Mouse (Mus musculus): ENCODE measurements around the gene Igfbp4.

Gene Igfbp4

GRCm38 (mm10) chr11:99041841-99042780, 1.1 kb downstream of the Igfbp4 start:
- in situ Hi-C loops (cut with MboI) = no loop called here

DNA sequence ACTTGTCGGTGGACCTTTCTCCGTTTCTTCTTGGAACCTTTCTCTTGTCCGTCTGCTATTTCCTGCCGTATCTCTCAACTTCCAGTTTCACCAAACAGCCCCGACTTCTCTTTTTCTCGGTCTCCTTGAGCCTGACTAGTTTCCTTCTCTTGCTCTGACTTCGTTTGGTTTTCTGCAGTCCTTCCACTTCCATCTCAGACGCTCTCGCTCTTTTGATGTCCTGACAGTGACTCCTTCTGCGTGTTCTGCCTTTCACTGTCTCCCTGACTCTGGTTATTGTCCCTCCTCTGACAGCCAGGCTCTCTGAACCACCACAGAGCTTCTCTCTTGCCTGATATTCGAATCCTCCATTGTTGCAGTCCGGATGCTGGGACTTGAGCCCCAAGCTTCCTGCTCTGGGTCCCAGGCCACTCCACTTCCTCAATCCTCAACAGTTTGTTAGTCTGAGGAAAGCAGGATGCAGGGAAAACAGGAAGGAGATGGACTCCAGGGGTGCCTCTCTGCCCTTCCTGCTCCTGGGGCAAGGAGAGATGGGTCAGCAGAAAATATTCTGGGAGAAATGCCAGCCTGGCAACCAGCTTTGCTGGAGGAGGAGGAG, 1.9 kb downstream of the Igfbp4 start:
- in situ Hi-C loops (cut with MboI) = no loop called here

GRCm38 (mm10) chr11:99043632-99044031, 2.6 kb downstream of the Igfbp4 start:
- in situ Hi-C loops (cut with MboI) = no loop called here

DNA sequence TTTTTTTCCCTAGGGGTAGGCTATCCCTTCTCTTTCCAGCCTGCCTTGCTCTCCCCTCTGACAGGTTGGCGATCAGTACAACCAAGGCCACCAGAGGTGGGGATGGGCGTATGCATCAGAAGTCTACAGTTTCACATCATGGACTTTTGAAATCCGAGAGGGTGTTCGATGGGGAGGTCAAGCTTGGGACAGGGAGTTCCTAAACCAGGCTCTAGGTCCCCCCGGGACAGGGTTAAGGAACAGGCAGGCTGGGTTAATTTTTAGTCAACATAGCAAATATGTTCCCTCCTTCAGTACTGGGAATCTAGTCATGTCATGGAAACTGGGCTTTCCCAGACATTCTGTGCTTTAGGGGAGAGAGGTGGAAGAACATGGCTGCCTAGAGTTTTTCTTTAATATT, 3.3 kb downstream of the Igfbp4 start:
- in situ Hi-C loops (cut with MboI) = no loop called here

- in situ Hi-C loops (cut with MboI) = no loop called here
Observed at GRCm38 (mm10) chr11:99045159-99045889, 4.3 kb downstream of the Igfbp4 start.

DNA sequence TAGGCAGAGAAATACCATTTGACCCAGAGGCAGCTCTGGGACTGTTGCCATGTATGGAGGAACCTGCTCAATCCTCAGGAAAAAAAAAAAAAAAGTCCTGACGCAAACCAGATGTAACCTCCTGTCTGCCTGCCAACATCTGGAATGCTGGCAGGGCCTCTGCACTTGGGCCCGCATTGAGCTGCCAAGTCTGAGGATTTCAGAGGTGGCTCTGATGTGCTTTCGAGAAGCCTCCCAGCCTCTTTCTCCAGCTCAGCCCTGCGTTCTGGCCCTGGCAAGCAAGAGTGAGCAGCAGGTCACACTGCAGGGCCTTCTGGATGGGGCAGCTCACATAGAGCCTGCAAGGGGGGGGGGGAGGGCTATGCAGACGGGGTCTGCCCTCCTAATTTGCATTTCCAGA, 6.1 kb downstream of the Igfbp4 start:
- in situ Hi-C loops (cut with MboI) = no loop called here

DNA sequence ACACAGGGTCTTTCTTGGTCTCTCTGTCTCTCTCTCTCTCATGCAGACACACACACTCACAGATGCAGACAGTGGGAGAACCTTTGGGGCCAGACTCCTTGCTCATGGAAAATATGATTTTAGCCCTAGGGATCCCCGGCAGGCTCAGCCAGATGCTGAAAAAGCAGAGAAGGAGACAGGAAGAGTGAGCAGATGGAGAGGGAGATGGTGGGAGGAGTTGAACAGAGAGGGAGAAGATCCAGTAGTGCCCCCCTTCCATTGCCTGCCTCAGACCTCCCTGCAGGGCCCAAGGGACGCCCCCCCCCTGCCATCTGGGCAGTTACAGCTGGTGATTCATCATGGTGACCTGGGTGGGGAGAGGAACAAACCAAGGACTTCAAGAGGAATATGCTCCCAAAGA, 6.6 kb downstream of the Igfbp4 start:
- in situ Hi-C loops (cut with MboI) = no loop called here

- in situ Hi-C loops (cut with MboI) = no loop called here
Observed at GRCm38 (mm10) chr11:99055143-99055542, 14.1 kb downstream of the Igfbp4 start.

DNA sequence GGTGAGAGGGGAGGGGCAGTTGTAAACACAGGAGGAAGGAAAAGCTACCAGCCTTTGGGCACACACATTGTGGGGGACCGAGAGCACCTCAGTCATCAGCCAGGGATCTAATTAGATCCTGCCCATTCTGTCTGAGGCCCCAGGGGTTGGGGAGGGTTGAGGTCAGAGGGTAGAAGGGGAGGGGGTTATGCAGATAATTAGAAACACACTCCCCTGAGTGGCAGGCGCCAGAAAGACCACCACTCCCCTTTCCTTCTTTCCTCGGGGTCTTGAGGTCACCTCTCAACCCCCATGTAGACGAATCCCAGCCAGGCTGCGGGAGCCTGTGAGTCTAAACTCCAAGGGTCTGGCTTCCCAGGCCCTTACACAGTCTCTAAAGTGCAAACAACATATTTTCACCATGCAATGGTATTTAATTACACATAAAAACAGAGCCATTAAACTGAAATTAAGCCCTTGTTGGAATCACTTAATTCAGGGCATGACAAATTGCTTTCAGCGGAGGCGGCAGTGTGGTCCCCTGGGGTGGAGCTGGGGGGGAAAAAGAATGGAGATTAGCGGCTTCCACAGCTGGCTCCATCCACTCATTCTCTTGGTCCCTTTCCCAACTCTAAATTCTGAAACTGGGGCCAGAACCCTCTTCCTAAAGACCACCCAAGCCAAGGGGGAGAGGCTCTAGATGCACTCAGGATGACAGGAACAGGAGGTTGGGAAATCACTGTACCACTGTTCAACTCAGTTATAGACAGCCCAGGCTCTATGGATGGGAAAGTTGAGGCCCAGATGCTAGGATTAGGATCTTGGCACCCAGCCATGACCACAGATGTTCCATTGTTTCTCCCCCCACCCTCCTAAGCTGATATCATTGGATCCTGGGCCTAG, 14.8 kb downstream of the Igfbp4 start:
- in situ Hi-C loops (cut with MboI) = no loop called here

DNA sequence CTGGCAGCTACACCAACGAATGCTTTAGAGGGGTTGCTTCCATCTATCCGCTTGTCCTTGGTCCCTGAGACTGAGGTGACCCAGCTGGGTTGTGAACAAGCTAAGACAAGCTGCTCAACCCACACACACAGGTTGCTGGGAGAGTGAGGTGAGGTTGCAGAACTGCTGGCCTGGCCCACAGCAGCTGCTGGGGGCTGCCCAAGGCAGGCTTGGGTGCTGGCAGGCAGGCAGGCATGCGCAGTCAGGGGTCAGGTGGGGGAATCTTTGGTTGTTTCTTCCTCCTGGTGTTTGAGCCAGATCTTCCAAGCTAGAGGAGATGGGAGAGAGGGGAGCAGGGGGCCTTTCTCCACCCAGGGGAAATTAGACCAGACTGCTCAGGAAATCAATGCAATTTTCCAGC, 19.4 kb downstream of the Igfbp4 start:
- in situ Hi-C loops (cut with MboI) = no loop called here

DNA sequence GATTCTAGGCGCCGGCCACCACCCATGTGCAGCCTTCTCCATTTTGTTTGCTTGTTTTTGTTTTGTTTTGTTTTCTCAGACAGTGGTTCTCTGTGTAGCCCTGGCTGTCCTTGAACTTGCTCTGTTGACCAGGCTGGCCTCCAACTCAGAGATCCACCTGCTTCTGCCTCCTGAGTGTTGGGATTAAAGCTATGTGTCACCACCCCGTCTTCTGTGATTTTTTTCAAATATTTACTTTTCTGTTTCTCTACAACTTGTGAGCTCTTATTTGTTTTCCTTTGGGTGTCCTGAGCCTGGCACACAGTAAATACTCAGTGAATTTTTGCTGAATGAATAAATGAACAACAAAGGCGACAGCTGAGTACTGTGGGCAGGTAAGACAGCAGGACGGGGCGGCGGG, 21.6 kb downstream of the Igfbp4 start:
- in situ Hi-C loops (cut with MboI) = no loop called here

GRCm38 (mm10) chr11:99063406-99064131, 22.5 kb downstream of the Igfbp4 start:
- in situ Hi-C loops (cut with MboI) = no loop called here

GRCm38 (mm10) chr11:99065353-99065752, 24.3 kb downstream of the Igfbp4 start:
- in situ Hi-C loops (cut with MboI) = no loop called here

- in situ Hi-C loops (cut with MboI) = no loop called here
Observed at GRCm38 (mm10) chr11:99065979-99066378, 24.9 kb downstream of the Igfbp4 start.

DNA sequence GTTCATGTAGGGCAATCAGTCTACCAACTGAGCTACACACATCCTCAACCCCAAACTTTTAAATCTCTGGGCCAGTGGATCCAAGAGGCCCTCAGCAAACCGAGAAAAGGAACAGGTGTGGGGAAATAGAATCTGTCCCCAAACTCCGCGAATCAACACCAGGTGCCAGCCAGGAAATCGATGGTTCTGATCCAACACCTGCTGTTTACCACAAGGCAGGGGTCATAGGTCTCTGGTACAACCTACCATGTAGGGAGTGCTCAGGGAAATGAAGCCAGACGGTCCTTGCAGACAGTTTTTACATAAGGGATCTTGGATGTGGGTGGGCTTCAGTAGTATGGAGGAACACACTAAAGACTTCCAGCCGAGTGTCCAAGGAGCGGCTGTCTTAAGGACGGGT, 26.5 kb downstream of the Igfbp4 start:
- in situ Hi-C loops (cut with MboI) = no loop called here

GRCm38 (mm10) chr11:99068455-99068854, 27.4 kb downstream of the Igfbp4 start:
- in situ Hi-C loops (cut with MboI) = no loop called here

DNA sequence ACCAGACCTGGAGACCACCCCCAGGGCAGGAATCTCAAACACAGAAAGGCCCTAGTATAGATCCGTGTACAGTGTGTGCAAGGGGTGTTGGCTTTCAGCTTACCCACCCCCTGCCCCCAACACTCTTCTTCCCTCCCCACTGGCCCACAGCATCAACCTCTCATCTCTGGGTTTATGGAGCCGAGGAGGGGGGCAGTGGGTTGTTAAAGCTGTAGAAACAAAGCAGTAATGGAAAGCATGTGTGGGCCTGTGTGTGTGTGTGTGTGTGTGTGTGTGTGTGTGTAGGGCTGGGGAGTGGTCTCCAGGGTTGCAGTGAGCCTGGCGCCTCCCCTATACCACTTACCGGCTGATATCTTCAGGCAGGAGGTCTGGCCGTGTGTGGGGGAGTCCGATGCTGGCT, 30.8 kb downstream of the Igfbp4 start:
- in situ Hi-C loops (cut with MboI) = no loop called here

- in situ Hi-C loops (cut with MboI) = no loop called here
Observed at GRCm38 (mm10) chr11:99073781-99074180, 32.7 kb downstream of the Igfbp4 start.

GRCm38 (mm10) chr11:99076744-99077319, 35.8 kb downstream of the Igfbp4 start:
- in situ Hi-C loops (cut with MboI) = no loop called here

DNA sequence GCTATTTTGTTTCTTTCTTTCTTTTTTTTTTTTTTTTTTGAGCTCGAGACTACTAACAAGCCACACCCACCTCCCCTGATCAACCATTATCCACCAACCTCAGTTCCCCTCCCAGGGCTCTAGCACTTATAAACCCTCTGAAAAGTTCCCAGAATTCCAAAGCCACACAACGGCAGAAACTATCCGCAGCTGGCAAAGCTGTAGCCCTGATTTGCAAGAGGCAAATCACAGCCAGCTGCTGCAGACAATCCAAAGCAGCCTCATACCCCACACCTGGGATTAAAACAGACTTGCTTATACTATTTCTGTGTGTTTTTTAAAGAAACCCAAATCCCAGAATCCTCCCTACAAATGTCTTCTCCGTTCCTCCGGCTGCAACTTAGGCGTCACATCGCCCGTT, 36.8 kb downstream of the Igfbp4 start:
- in situ Hi-C loops (cut with MboI) = no loop called here

Data from mature B cell (primary cell).